Mouse (Mus musculus) megakaryocyte, embryonic 14.5 days (primary cell): Measurements from ENCODE around the gene Hoxb2.

Experiments used
- FLI1 ChIP-seq: IDR thresholded peaks from 2 replicates; pipeline ENCODE4 v1.6.1; 2012; ENCODE audit warnings: low read length, inconsistent platforms, mixed read lengths
- GATA1 ChIP-seq: IDR thresholded peaks from 3 replicates; pipeline ENCODE4 v1.6.1; 2012; ENCODE audit warnings: mixed read lengths, low read length, inconsistent platforms, borderline replicate concordance

- no peak for TF ChIP-seq GATA1
- no peak for TF ChIP-seq FLI1
Measured at GRCm38 (mm10) chr11:96306908-96307269, 43.4 kb upstream of the Hoxb2 start.
